Mouse (Mus musculus): ENCODE data around the gene Lamc2.

The Lamc2 gene

DNA sequence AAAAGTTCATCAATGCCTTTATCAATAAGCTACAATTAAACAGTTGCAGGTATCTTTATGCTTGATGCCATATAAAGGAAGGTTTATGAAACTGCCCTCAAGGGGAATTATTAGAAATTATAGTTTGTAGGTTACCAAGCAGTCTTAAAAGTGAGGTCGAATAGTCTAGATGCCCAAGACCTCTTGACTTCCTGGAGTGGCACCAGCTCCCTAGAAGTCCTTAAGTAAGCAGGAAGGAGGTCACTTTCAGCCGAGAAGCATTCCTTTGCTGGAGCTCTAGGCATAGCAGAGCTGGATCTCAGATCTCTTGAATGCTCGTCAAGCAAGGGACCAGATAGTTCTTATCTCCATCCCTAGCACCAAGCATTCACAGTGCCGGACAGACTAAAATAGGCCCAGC is 58.6 kb downstream of the Lamc2 start:
- DNase-seq (ENCODE audit: low spot score), result no peak

DNA sequence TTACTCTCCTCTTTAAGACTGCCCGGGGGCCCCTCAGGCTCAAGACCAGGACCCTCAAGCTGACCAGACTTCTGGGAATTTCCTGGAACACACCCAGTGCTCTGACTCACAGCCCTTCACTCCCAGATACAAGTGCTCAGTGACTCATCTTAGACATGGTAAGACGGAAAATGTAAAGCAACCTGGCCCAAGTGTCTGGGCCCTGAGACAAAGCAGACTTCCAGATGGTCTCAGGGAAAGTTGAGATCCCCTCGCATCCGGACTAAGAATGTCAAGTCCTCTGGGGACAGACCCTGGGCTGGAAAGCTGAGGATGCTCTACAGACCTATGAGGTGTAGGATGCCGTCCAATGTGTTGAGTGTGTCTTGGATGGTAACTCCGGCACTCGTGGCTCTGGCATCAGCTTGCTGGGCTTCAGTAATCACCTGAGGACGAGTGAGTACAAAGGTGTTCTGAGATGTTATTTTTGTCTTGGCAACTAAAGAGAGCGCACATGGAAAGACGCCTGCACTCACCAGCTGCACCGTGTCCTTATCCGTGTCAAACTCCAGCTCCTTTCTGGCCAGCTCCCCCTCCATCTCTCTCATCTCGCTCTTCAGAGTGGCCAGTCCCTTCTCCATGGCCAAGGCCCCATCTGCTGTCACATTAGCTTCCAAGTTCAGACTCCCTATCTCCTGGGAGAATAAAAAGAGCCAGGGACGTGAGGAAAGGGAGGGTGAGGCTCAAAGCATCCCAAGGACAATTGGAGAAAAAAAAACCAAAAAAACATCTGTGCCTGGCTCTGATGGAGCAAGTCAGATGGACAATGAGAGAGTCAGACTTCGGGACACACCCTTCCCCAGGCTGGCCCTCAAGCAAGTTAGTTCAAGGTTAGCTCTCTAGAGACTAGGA is 59.5 kb downstream of the Lamc2 start:
- DNase-seq (ENCODE audit: low spot score), result no peak

DNA sequence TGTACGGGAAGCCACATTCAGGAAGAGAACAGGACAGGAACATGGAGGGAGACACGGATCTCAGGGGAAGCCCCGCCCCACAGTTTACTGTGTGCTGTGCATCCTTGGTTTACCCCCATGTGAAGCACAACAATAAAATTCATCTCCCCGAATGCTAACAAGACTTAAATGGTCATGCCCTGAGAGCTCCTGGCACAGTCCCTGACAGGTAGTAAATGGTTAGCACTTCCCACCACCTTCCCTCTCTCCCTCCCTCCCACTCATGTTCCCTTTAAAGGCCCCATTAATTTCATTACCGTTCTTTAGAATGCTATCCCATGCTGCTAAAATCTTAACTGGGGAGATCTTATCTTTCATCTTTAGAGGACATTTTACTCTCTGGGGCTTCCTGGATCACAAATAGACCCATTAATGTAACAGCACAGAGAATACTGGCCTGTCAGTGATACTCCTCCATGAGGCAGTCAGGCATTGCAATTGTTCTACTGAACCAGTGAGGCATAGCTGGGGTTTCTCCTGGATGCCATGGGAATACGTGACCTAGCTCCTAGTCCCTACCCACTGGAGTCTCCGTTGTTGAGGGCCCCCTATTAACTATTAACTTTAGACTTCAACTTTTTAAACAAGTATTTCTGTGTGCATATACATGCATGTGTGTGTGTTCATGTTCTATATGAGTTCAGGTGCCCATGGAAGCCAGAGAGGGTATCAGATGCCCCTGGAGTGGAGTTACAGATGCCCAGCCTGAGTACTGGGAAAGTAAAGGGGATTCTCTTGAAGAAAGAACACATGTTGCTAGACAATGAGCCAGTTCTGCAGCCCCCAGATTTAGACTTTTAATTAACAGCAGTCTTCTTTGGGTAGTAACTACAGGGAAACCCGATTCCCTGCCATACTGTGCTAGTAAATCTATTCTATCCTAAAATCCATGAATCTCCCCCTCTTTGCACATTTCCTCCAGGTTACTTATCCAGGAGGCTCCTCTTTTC is 60.7 kb downstream of the Lamc2 start:
- no peak for DNase-seq (ENCODE audit: low spot score)

DNA sequence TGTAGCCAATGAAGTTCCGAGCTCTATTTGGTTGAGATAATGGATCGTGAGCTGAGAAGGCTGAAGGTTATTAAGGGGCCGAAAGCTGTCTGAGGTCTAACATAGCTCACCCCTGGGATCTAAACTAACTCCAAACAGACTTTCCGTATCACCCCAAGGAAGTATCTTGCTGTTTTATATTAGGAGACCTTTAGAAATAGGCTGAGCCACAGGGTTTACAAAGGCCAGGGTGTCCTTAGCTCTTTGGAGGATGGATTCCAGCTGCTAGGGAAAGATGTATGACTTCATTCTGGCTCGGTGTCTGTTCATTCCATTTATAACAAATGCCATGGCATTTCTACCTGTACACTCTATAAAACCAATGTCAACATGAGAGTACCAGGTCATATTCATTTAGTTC is 61.7 kb downstream of the Lamc2 start:
- DNase-seq (ENCODE audit: low spot score), result no peak

DNA sequence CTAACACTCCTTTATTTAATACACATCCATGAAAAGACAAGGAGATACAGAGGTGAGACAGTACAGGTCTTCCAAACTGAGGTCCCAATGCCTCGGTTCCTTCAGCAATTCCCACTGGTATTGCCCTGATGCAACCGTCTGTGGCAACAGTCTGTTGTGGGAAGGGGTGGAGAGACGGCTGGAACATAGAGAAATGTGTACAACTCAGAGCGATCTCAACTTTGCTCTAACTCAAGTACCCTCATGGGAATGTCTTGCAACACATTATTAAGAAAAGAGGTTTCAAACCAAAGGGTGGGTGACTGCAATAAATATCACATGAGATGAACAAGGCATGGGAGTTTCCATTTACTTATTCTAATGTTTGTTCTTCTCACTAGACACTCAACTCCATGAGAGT is 63.5 kb downstream of the Lamc2 start:
- DNase-seq (ENCODE audit: low spot score), result no peak

DNA sequence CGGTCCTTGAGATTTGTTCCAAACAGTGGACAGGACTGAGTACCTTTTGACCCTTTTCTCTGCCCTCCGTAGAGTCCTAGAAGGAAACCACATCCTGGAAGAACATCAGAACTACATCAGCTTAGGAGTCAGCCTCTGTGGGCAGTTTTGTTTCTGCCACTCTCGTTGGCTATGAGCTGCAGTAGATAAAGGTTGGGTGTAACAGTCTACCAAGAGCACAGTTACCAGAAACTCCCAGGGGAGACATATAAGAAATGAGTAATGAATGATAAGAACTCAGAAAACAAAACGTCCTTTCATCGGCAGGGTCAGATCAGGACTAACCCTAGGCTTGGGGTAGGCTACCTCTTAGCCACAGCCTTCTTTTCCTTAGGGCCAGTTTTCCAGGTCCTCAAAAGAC is 64.9 kb downstream of the Lamc2 start:
- no peak for DNase-seq (ENCODE audit: low spot score)

DNA sequence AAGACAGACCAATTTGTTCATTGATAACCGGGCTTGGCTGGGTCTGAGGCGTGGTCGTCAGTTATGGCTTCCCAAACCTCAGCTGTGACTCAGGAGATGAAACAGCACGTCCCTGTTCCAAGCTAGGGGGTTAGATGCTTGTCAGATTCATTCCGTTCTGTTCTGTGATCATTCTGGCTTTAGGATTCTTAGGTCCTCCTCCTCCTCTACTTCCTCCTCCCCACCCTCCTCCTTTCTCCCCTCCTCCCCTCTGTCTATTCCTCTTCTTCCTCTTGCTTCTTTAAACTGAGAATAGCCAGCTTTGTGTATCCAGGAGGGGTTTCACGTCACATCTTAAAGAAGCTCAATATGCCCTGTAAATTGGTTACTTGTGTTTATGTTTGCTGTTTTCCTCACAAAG is 65.7 kb downstream of the Lamc2 start:
- no peak for DNase-seq (ENCODE audit: low spot score)

DNA sequence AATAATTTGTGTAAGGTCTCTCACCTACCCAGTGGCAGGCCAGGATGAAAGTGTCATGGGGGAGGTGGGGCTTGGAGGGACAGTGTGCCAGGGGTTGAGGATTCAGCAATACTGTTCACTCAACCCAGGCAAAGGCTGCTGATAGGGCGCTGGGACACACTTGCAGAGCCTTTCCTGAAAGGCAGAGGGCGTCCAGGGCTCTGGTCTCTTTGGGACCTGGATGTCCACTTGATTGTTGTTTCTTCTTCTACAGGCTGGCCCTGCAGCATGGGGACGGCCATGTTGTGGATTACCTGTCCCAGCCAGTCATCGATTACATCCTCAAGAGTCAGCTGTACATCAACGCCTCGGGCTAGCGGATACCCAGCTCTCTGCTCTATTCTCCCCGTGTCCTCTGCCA is 70.9 kb downstream of the Lamc2 start:
- DNase-seq (ENCODE audit: low spot score), result peak; percentile 36

DNA sequence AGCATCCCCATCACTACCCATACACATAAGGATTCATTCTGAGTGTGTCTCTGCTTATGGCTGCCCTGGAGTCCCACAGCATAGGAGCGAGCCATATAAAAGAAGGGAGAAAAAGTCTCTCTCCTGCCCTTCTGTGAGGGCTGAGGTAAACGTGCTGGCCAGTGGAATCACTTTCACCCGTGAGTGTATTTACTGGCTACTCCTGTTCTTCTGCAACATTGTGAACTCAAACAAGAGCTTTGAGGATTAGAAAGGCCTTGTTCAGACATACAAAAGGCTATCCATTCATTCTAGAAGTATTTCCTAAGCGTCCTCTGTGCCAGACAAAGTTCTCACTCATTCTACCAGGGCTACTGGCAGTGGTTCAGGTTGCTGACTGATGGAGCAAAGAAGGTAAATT is 74.7 kb downstream of the Lamc2 start:
- no peak for DNase-seq (ENCODE audit: low spot score)

DNA sequence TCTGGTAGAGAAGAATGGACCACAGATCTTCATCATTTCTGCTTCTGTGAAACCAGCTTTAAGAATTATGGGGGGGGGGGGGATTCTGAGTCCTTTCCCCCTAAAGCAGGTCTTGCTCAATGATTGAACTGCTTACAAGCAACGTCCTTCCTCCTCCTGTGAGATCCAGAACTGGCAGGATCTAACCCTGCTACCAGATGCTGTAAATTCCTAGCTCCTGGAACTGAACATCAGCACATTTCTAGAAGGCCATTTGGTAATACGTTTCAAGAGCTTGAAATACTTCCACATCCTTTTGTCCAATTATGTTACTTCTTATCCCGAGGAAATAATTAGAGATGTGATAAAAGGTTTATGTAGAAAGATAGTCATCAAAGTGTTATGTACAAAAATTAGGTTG is 76.4 kb downstream of the Lamc2 start:
- DNase-seq (ENCODE audit: low spot score), result no peak

DNA sequence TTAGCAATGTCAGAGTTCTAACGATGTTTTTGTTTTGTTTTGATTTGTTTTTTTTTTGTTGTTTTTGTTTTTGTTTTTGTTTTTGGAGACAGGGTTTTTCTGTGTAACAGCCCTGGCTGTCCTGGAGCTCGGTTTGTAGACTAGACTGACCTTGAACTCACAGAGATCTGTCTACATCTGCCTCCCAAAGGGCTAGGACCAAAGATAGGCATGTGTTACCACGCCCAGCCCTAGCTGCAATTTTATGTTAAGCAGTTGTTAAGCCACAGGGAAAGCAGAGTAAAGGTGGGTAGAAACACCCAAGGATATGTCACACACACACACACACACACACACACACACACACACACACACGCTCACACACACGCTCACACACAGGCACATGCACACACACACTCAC is 76.9 kb downstream of the Lamc2 start:
- no peak for DNase-seq (ENCODE audit: low spot score)

DNA sequence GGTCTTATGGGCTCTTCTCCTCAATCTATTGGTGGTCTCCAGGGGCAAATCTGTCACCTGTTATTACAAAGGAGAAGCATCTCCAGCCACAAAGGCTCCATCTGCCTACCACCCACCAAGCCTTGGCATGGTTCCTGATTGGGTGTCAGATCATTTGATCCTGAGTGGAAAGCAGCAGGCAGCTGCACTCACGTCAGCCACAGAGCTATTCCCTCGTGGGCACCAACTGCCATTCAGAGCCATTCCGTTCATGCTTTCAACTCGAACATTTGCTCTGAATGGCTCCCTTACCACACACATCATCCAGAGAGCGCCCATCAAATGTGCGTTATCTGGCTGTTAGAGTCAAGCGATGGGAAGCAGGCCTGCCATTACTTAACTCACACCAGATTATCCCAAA is 78.4 kb downstream of the Lamc2 start:
- peak; percentile 32 for DNase-seq (ENCODE audit: low spot score)

DNA sequence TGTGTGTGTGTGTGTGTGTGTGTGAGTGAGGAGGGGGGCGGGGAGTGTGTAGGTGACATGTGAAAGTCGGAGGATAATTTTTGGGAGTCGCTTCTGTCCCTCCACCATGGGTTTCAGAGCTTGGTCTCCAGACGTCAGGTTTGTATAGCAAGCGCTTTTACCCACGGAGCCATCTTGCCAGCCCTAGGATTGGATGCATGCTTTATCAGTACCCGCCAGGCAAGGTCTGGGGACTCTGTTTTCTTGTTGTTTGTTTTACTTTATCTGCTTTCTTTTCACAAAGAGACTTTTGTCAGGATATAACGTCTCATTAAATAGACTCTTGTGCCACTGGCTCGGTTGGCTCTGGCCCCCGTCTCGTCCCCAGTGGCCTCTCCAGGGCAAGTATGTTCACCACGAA is 81.4 kb downstream of the Lamc2 start:
- DNase-seq (ENCODE audit: low spot score), result no peak

DNA sequence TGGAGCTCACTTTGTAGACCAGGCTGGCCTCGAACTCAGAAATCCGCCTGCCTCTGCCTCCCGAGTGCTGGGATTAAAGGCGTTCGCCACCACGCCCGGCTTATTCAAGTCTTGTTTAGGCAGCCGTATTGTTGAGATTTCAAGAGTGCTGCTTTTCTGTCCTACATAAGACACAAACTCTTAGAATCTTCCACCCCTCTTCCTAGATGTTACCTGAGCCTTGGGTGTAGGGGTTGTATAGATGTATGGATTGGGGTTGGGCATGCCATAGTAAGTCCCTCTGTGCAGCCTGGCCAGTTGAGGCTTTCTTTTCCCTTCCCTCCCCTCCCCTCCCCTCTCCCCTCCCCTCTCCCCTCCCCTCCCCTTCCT is 83.1 kb downstream of the Lamc2 start:
- no peak for DNase-seq (ENCODE audit: low spot score)

DNA sequence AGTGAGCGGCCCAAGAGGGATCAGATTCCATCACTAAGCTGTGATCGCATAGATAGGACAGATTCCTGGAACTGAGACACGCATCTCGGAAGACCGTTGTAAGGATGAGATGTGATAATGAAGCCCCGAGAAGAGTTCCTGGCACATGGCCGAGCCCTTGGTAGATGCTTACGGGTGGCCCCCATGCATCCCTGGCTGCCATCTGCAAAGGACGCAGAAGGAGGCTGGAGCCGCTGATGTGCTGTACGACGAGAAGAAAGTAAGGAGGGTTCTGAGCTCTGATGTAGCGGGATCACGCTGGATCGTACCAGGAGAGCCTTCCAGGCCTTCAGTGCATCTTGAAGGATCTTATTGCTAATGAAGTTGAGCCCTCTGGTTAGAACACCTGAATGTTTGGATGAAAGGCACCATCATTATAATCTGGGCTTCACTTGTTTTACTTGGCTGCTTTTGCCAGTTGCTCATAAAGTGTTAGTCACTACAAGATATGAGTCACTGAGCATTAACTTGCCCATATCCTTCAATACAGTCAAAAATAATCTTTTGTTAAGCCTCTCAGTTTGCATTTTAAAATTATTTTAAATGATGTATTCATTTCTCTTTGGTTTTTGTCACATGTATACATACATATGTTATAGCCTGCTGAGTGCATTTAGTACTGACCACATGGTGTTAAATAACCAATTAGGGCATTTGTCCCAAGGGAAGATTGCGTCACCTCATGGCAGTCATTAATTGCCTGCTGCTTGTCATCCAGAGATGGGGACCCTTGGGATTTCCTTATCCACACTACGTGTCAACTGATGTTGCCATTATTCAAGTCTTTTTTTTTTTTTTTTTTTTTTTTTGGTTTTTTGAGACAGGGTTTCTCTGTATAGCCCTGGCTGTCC is 83.7 kb downstream of the Lamc2 start:
- no peak for DNase-seq (ENCODE audit: low spot score)

DNA sequence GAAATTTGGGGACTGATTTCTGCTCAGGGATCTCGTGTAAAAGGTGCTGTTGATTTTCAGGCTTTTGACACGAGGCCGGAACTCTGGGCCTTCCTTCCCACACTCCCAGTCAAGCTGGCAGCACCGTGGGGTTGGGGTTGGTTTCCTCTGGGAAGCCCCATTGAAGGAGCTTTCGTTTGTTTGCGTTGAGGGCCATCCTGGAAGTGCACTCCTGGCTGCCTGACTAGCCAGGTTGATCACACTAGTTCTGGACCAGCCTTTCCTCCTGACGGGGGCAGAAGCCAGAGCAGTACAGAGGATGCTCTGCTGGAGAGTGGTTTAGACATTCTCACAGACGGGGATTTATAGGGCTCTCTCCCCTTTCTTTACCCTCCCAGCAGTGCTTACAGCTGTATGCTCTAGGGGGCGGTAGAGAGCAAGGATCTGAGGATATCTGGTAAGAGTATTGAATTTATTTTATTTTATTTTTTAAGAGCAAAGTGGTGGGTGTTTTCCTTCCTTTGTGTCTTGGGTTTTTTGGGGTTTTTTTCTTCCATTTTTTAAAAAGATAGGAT is 84.8 kb downstream of the Lamc2 start:
- peak; percentile 75 for DNase-seq (ENCODE audit: low spot score)

DNA sequence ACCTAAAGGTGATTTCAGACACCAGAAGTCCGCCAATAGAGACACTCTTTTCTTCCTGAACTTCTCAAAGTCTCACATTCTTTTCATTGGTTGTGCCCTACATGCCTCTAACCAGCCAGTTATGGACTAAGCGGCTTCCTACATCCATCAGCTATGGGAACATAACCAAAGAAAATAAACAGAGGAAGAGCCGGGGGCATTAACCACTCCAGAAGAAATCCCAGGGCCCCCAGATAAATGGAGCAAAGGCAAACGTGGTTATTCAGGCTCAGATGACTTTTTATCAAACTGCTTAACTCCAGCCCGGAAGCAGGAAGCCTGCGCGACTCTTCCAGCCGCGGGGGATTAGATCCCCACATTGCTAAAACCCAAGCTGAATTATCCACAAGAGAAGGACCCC is 85.3 kb downstream of the Lamc2 start:
- DNase-seq (ENCODE audit: low spot score), result no peak

DNA sequence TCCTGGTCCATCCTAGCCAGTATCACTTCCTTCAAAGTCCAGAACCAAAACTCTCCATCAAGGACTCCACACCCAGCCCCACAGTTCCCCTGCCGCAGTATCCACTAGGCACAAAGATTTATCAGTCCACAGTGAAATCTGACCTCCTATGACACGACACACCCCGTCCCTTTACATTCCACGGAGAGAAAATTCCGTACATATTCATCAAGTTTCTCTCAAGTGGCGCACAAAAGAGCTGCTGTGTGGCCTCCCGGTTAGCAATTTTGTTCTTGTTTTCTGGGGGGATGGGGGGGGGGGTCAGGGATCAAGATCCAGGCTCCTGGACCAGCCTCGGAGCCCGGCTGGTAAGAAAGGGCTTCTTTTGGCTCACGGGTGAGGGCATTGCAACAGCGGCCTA is 87.7 kb downstream of the Lamc2 start:
- peak; percentile 12 for DNase-seq (ENCODE audit: low spot score)

DNA sequence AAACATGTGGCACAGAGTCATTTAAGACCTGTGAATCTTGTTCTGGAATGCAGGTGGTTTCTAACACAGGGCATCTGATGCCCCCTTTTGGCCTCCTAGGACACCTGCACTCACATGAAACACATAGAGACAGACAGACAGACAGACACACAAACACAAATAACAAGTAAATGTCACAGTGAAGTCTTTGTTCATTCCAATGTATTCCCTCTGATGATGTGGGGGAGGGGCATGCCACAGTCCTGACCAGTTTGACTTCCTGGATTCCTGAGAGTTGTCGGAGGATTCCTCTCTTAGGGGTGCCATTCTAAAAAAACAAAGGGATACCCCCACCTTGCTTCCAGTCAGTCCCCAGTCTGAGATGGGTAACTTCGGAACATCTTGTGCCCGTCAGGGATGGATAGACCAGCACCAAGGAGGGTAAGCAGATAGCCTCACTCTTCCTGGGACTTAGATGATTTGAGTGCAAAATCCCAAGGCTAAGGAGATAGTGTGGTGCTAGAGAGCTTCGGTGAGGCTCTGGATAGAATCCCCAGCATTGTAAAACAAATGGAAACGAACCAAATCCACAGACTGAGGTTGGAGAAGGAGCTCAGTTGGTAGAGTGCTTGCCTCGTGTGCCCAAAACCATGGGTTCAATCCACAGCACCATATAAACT is 89.1 kb downstream of the Lamc2 start:
- DNase-seq (ENCODE audit: low spot score), result no peak

DNA sequence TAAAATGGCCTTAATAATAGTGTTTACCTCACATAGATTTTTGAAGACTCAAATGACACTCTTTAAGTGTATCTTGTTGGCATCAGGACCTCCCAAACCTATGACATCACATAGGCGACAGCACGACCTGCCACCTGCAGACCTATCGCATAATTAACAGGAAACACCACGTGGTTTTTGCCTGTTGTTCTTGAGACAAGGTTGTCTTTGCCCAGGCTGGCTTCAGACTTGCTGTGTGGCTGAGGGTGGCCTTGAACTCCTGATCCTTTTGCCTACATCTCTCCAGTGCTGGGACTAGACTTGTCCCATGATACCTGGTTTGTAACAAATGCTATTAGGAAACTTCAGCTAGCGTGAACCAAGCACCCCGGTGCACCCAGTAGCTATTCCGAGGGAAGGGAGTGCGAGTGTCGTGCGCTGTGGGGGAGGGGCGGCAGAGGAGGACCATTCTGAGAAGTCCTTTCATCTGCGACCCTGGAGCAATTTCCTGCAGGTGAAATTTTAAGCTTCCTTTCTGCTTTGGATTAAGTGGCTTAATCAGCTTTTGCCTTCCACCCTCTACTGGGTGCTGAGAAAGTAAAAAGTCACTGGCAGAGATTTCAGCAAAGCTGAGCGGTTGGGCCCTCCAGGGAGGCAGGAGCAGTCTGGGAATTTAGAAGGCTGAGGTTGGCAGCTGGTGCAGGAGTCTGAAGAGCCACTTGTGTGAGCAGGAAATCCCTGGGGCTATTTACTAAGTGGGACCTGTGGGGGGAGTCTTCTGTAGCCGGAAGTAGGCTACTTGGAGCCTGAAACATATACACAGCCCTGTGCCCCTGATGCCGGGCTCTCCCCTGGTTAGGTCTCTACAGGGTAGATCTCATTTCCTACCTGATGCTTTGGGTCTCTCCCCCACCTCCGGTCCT is 90.2 kb downstream of the Lamc2 start:
- DNase-seq (ENCODE audit: low spot score), result peak; percentile 28

Data from embryo, embryonic 10 days (tissue).